Comparison of ENCODE assay signal across 8 mouse cellular contexts in the genomic region with DNA sequence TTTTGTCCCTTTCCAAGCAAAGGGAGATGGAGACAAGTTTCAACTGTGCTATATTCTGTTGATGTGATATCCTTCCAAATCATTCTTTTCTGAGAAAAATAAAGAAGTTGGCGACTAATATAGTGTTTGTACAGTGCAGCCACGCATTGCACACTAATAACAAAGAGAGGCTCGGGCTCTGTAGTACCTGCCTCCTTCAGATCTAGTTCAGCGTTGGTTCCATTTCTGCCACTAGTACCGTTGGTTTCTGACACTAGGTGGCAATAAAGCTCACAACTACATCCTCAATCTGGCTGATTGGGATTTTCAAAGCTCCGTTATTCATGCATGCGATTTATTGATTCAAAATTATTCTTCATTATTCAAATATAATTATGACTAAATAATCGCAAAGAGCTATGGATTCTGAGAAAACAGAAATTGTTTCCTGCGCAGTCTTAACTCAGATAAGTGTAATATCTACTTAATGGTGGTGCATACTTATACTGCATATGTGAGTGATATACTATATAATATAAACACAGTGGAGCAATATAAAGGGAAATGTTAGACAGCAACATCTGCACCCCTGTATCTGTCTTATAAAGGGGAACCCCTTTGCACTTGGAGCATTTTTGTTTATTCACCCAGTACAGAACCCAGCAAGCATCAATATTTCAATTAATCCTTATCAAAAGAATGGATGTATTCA. TPM values are rescaled to one million over a fixed set of nuclear protein-coding genes. Genes with fewer than 3 reads are reported as not detected.
DNase-seq lines count a peak whose midpoint lies in the region; ATAC-seq and TF ChIP-seq lines count a peak whose summit lies in the region.

No protein-coding gene starts in this region.

- no peak overlapping the region for H3K4me2 ChIP-seq in midbrain, embryonic 16.5 days (ENCODE audit: low read length)

- H3K4me1 ChIP-seq in ES-Bruce4 (ENCODE audit: control insufficient read depth, insufficient read depth, low read length): no peaks in the 10 kb centered on the region
- no peaks in the 10 kb centered on the region; the same call in 1 of the 2 replicates for H3K4me1 ChIP-seq in midbrain, embryonic 16.5 days (ENCODE audit: control insufficient read depth, insufficient read depth, low read length)

- no peak overlapping the region for H3K4me3 ChIP-seq in ES-Bruce4 (ENCODE audit: low read depth, low read length)
- H3K4me3 ChIP-seq in midbrain, embryonic 16.5 days (ENCODE audit: low read depth, low read length): no peak overlapping the region

- intact Hi-C loops in heart, postnatal 36 days (cut with DNase I): loop anchor here (1.0 to 10.0 kb wide), 4 partner anchors 106 to 649 kb away; partner anchors contain the start of gene Plcb1

- no peak overlapping the region for H3K9ac ChIP-seq in ES-Bruce4 (ENCODE audit: low read depth, poor library complexity, severe bottlenecking)
- H3K9ac ChIP-seq in midbrain, embryonic 16.5 days (ENCODE audit: low read depth, low read length): no peak overlapping the region

- no peaks in the 10 kb centered on the region for H3K9me3 ChIP-seq in ES-Bruce4 (replicated peaks; ENCODE audit: control insufficient read depth, insufficient read depth, low read length, poor library complexity, severe bottlenecking)
- no peaks in the 10 kb centered on the region for H3K9me3 ChIP-seq in midbrain, embryonic 16.5 days (replicated peaks; ENCODE audit: control insufficient read depth, low read length, poor library complexity, severe bottlenecking)

- no peak for TF ChIP-seq EP300 in ES-Bruce4 (IDR thresholded peaks at IDR 0.05; ENCODE audit: insufficient read depth, low read depth, low read length)

- no peak overlapping the region for H3K27ac ChIP-seq in ES-Bruce4 (ENCODE audit: insufficient read depth, low read length)
- no peak overlapping the region for H3K27ac ChIP-seq in midbrain, embryonic 16.5 days (ENCODE audit: low read length)

- H3K36me3 ChIP-seq in ES-Bruce4 (ENCODE audit: control insufficient read depth, insufficient read depth, low read length, poor library complexity, severe bottlenecking): no peaks in the 10 kb centered on the region; the same call in 1 of the 2 replicates
- no peaks in the 10 kb centered on the region for H3K36me3 ChIP-seq in midbrain, embryonic 16.5 days (ENCODE audit: control insufficient read depth, insufficient read depth, low read length)

- TF ChIP-seq POLR2A in ES-Bruce4 (IDR thresholded peaks at IDR 0.05; ENCODE audit: insufficient read depth, low read length): no peak

- no peaks in the 10 kb centered on the region for H3K27me3 ChIP-seq in ES-Bruce4 (ENCODE audit: control insufficient read depth, insufficient read depth, low read length, poor library complexity, severe bottlenecking)
- H3K27me3 ChIP-seq in midbrain, embryonic 16.5 days (ENCODE audit: control insufficient read depth, insufficient read depth, low read depth, low read length): no peaks in the 10 kb centered on the region

- ATAC-seq in midbrain, embryonic 16.5 days: peak; percentile 85

- WGBS in midbrain, embryonic 16.5 days: 23% methylated on average over 9 of the region's 9 CpGs

- TF ChIP-seq CTCF in ES-Bruce4 (IDR thresholded peaks at IDR 0.05; ENCODE audit: low read depth, low read length): peak; percentile 0

- DNase-seq in A20 (ENCODE audit: low read depth, low spot score): peak; percentile 50
- peak; percentile 65 to 72 for DNase-seq in cerebellum, postnatal 10 days
- DNase-seq in heart, postnatal 36 days: peak; percentile 6 to 9
- DNase-seq in layer of hippocampus, adult 9-10 months (ENCODE audit: low spot score): peak; percentile 45
- DNase-seq in spleen, postnatal 4 days (ENCODE audit: low spot score in 2 of 2): no peak
- DNase-seq in yolk sac, embryonic 10.5 days (ENCODE audit: low spot score): no peak

RNA-seq across cellular contexts. Expression of gene Tmx4, which starts 37.5 kb away (rescaled TPM):
- 10.7 and 11.4 TPM in 2 replicates for polyA plus RNA-seq in ES-Bruce4 (2011; ENCODE audit: insufficient read depth, insufficient read length, low read depth, missing spikeins)
- 10 to 100 TPM; 49.7 to 56.5 TPM for total RNA-seq in heart, postnatal 36 days (2021)
- polyA plus RNA-seq in midbrain, embryonic 16.5 days (2015; fragmentation: Nextera tagmentation; extraction: Ambion mirVana): 143 and 144 TPM in 2 replicates

Comparison
In these comparisons a context has a peak if more than half of its experiments do, and no peak if none do; other contexts are left out.
1. DNase-seq: peak in A20 (single experiment), cerebellum, postnatal 10 days (2 of 2), heart, postnatal 36 days (2 of 2) and layer of hippocampus, adult 9-10 months (single experiment); none in spleen, postnatal 4 days (0 of 2) and yolk sac, embryonic 10.5 days (single experiment).
2. RNA of gene Tmx4, which starts 37.5 kb away (polyA plus RNA-seq): 143 to 144 TPM in midbrain, embryonic 16.5 days; 10.7 to 11.4 TPM in ES-Bruce4; every median in the first group is over 10 times any median in the second.